Comparison of ENCODE assay signal across 8 mouse cellular contexts in genomic region chr7:142460636-142461077, GRCm38 (mm10). TPM values are rescaled to one million over a fixed set of nuclear protein-coding genes. Genes with fewer than 3 reads are reported as not detected.
DNase-seq lines count a peak whose midpoint lies in the region; ATAC-seq and TF ChIP-seq lines count a peak whose summit lies in the region.

Lsp1 (plus strand) TSS chr7:142460809.

- H3K4me3 ChIP-seq in kidney, embryonic 15.5 days (replicated peaks): no peak within 1 kb of the TSS
- no peak within 1 kb of the TSS for H3K4me3 ChIP-seq in stomach, embryonic 14.5 days (ENCODE audit: low read depth, low read length)
- no peak within 1 kb of the TSS for H3K4me3 ChIP-seq in forebrain, embryonic 12.5 days (replicated peaks)

- CTCF ChIA-PET in Patski (lab: Charles Lee): interaction anchor here (0.6 to 1.9 kb wide), 3 partner anchors 9 to 27 kb away, joined by 3 to 4 read pairs (median 3); no protein-coding TSS in a partner anchor

- intact Hi-C loops in gastrocnemius, postnatal 14 days (cut with DNase I; ENCODE audit: low total_unique reads): no loop called here

- H3K4me1 ChIP-seq in kidney, embryonic 15.5 days: peaks cover 33% of the 10 kb centered on the region
- peaks cover 27% of the 10 kb centered on the region for H3K4me1 ChIP-seq in stomach, embryonic 14.5 days (ENCODE audit: control insufficient read depth, insufficient read depth, low read length)
- peaks cover 19% of the 10 kb centered on the region for H3K4me1 ChIP-seq in forebrain, embryonic 12.5 days

- TF ChIP-seq CTCF in Patski (IDR thresholded peaks at IDR 0.05): no peak

- H3K4me2 ChIP-seq in kidney, embryonic 15.5 days: no peak within 1 kb of the TSS
- no peak within 1 kb of the TSS for H3K4me2 ChIP-seq in stomach, embryonic 14.5 days (replicated peaks; ENCODE audit: low read depth, low read length)
- H3K4me2 ChIP-seq in forebrain, embryonic 12.5 days: no peak within 1 kb of the TSS

- H3K9ac ChIP-seq in kidney, embryonic 15.5 days: no peak within 1 kb of the TSS
- H3K9ac ChIP-seq in stomach, embryonic 14.5 days (replicated peaks; ENCODE audit: low read depth, low read length): no peak within 1 kb of the TSS
- no peak within 1 kb of the TSS for H3K9ac ChIP-seq in forebrain, embryonic 12.5 days

- peak within 1 kb of the TSS; percentile 93; the same call in 1 of the 2 replicates for H3K27ac ChIP-seq in kidney, embryonic 15.5 days
- H3K27ac ChIP-seq in stomach, embryonic 14.5 days (ENCODE audit: low read length): peak within 1 kb of the TSS; percentile 97
- H3K27ac ChIP-seq in forebrain, embryonic 12.5 days: no peak within 1 kb of the TSS

- no peak for ATAC-seq in kidney, embryonic 15.5 days (replicated peaks; ENCODE audit: low FRiP score)
- no peak for ATAC-seq in Patski
- ATAC-seq in stomach, embryonic 14.5 days (ENCODE audit: insufficient number of reproducible peaks, insufficient read depth, low FRiP score, low read depth): no peak
- ATAC-seq in forebrain, embryonic 12.5 days (ENCODE audit: low FRiP score): no peak

- POLR2A ChIA-PET in Patski (lab: Charles Lee): no interaction called here

- in situ Hi-C loops in Patski (cut with MboI; ENCODE audit: low pct_unique_long_range_greater_than_20kb): no loop called here

- H3K36me3 ChIP-seq in kidney, embryonic 15.5 days: no peaks in the 10 kb centered on the region
- H3K36me3 ChIP-seq in stomach, embryonic 14.5 days (ENCODE audit: control insufficient read depth, insufficient read depth, low read length): no peaks in the 10 kb centered on the region
- H3K36me3 ChIP-seq in forebrain, embryonic 12.5 days (replicated peaks): no peaks in the 10 kb centered on the region

- DNase-seq in kidney, postnatal 4 days: no peak
- DNase-seq in Patski (ENCODE audit: low read depth, low spot score): no peak
- DNase-seq in gastrocnemius, postnatal 14 days: no peak
- DNase-seq in large intestine, adult 2 months (ENCODE audit: low read depth, low spot score): no peak
- no peak for DNase-seq in T-cell, adult 2 months (ENCODE audit: low spot score)

- WGBS in kidney, embryonic 15.5 days: 92% methylated on average over 7 of the region's 7 CpGs
- 76% methylated on average over 7 of the region's 7 CpGs for WGBS in large intestine, adult 2 months
- WGBS in stomach, embryonic 14.5 days: 94% methylated on average over 7 of the region's 7 CpGs
- 95% methylated on average over 7 of the region's 7 CpGs for WGBS in forebrain, embryonic 12.5 days

- no peaks in the 10 kb centered on the region for H3K9me3 ChIP-seq in kidney, embryonic 15.5 days (replicated peaks)
- no peaks in the 10 kb centered on the region for H3K9me3 ChIP-seq in stomach, embryonic 14.5 days (ENCODE audit: control insufficient read depth, low read depth, low read length)
- H3K9me3 ChIP-seq in forebrain, embryonic 12.5 days: no peaks in the 10 kb centered on the region

- H3K27me3 ChIP-seq in kidney, embryonic 15.5 days: no peaks in the 10 kb centered on the region
- no peaks in the 10 kb centered on the region for H3K27me3 ChIP-seq in Patski
- no peaks in the 10 kb centered on the region for H3K27me3 ChIP-seq in stomach, embryonic 14.5 days (ENCODE audit: control insufficient read depth, insufficient read depth, low read length)
- H3K27me3 ChIP-seq in forebrain, embryonic 12.5 days: 0 out of 2 replicates have a peak, but pooled peaks cover 4% of the 10 kb centered on the region

RNA-seq across cellular contexts. Expression of gene Lsp1, which starts in this region (rescaled TPM):
- 115 and 139 TPM in 2 replicates for polyA plus RNA-seq in kidney, embryonic 15.5 days (2015; fragmentation: Nextera tagmentation; extraction: Ambion mirVana)
- 15.5 TPM for polyA plus RNA-seq in Patski (2021)
- 10 to 100 TPM; 22.2 to 35.0 TPM for total RNA-seq in gastrocnemius, postnatal 14 days (2021)
- 68.4 and 82.6 TPM in 2 replicates for polyA plus RNA-seq in large intestine, adult 2 months (2012; rRNA removed)
- 194 and 211 TPM in 2 replicates for polyA plus RNA-seq in stomach, embryonic 14.5 days (2014; fragmentation: Nextera tagmentation; extraction: Ambion mirVana)
- polyA plus RNA-seq in forebrain, embryonic 12.5 days (2016; fragmentation: Nextera tagmentation; extraction: Ambion mirVana): 5.4 and 6.3 TPM in 2 replicates
